Mouse (Mus musculus): ENCODE data around the gene Tbc1d5. TPM values are rescaled to one million over a fixed set of nuclear protein-coding genes. Genes with fewer than 3 reads are reported as not detected.

The Tbc1d5 gene
- polyA plus RNA-seq, 2 experiments: 10.5 to 10.8 TPM

DNA sequence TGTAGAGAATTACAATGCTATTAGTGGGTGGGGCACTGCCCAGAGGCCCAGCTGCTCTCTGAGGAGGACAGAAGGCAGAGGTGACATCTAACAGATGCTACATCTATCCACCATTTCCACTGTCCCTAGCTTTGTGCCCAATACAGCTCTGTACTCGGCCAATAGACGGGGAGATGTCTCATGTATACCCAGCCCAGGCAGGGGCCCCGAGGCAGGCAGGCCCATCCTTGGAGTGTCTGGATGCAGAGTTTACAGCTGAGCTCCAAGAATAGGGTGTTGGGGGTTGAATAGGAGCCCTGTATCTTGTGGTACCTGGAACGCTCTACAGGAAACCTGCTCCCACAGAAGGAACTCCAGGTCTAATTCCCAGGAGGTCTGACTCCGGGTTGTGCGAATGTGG, 444.4 kb downstream of the Tbc1d5 start:
- WGBS: 75% methylated on average over 6 of the region's 6 CpGs
- Histone ChIP-seq H3K4me1 (ENCODE audit: control insufficient read depth, insufficient read depth, low read length) (no peaks in the 10 kb centered on the region), H3K27me3 (ENCODE audit: control insufficient read depth, insufficient read depth, low read length) (no peaks in the 10 kb centered on the region), H3K36me3 (ENCODE audit: control insufficient read depth, insufficient read depth, low read length) (no peaks in the 10 kb centered on the region; the same call in 1 of the 2 replicates), H3K9ac (ENCODE audit: low read depth, low read length, severe bottlenecking) (no peak overlapping the region), H3K27ac (replicated peaks; ENCODE audit: low read depth, low read length) (no peak overlapping the region), H3K4me2 (replicated peaks; ENCODE audit: low read depth, low read length, severe bottlenecking) (no peak overlapping the region), H3K9me3 (ENCODE audit: control insufficient read depth, low read length) (no peaks in the 10 kb centered on the region), H3K4me3 (replicated peaks; ENCODE audit: low read length) (no peak overlapping the region)
- ATAC-seq (ENCODE audit: low FRiP score, low read depth): no peak
- TF ChIP-seq POLR2A (IDR thresholded peaks at IDR 0.05; ENCODE audit: borderline replicate concordance, extremely low read depth, insufficient read depth, insufficient read length): no peak
- no peak for DNase-seq (ENCODE audit: low spot score)

DNA sequence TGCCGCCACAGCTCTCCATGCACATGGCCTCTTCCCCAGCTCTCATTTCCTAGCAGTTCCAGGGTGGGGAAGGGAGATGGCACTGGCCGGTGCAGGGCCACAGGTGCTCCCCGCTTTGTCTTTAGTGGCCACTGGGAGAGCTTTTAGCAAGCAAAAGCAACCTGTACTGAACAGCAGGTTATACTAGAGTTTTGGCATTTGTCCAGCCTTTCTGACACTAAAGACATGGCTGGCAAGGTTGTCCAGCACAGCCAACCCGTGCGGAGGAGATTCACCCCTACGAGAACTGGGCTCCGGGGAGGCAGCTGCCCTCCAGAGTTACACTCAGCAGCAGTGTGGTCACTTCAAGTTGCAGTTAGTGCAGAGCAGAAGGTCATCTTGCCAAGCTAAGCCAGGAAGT, 445.8 kb downstream of the Tbc1d5 start:
- Histone ChIP-seq H3K36me3 (ENCODE audit: control insufficient read depth, insufficient read depth, low read length) (no peaks in the 10 kb centered on the region; the same call in 1 of the 2 replicates), H3K9ac (ENCODE audit: low read depth, low read length, severe bottlenecking) (no peak overlapping the region), H3K4me3 (replicated peaks; ENCODE audit: low read length) (no peak overlapping the region), H3K9me3 (ENCODE audit: control insufficient read depth, low read length) (no peaks in the 10 kb centered on the region), H3K27ac (replicated peaks; ENCODE audit: low read depth, low read length) (no peak overlapping the region), H3K4me1 (ENCODE audit: control insufficient read depth, insufficient read depth, low read length) (no peaks in the 10 kb centered on the region), H3K27me3 (ENCODE audit: control insufficient read depth, insufficient read depth, low read length) (no peaks in the 10 kb centered on the region), H3K4me2 (replicated peaks; ENCODE audit: low read depth, low read length, severe bottlenecking) (no peak overlapping the region)
- ATAC-seq (ENCODE audit: low FRiP score, low read depth) (no peak), DNase-seq (ENCODE audit: low spot score) (no peak)
- 90% methylated on average over 7 of the region's 7 CpGs for WGBS
- no peak for TF ChIP-seq POLR2A (IDR thresholded peaks at IDR 0.05; ENCODE audit: borderline replicate concordance, extremely low read depth, insufficient read depth, insufficient read length)

GRCm38 (mm10) chr17:50731876-50732275, 447.3 kb downstream of the Tbc1d5 start:
- Histone ChIP-seq H3K4me3 (replicated peaks; ENCODE audit: low read length) (no peak overlapping the region), H3K4me1 (ENCODE audit: control insufficient read depth, insufficient read depth, low read length) (no peaks in the 10 kb centered on the region), H3K27me3 (ENCODE audit: control insufficient read depth, insufficient read depth, low read length) (no peaks in the 10 kb centered on the region), H3K36me3 (ENCODE audit: control insufficient read depth, insufficient read depth, low read length) (no peaks in the 10 kb centered on the region; the same call in 1 of the 2 replicates), H3K27ac (replicated peaks; ENCODE audit: low read depth, low read length) (no peak overlapping the region), H3K9me3 (ENCODE audit: control insufficient read depth, low read length) (no peaks in the 10 kb centered on the region), H3K9ac (ENCODE audit: low read depth, low read length, severe bottlenecking) (no peak overlapping the region), H3K4me2 (replicated peaks; ENCODE audit: low read depth, low read length, severe bottlenecking) (no peak overlapping the region)
- no peak for TF ChIP-seq POLR2A (IDR thresholded peaks at IDR 0.05; ENCODE audit: borderline replicate concordance, extremely low read depth, insufficient read depth, insufficient read length)
- ATAC-seq (ENCODE audit: low FRiP score, low read depth) (no peak), DNase-seq (ENCODE audit: low spot score) (no peak)
- 88% methylated on average over 5 of the region's 5 CpGs for WGBS

DNA sequence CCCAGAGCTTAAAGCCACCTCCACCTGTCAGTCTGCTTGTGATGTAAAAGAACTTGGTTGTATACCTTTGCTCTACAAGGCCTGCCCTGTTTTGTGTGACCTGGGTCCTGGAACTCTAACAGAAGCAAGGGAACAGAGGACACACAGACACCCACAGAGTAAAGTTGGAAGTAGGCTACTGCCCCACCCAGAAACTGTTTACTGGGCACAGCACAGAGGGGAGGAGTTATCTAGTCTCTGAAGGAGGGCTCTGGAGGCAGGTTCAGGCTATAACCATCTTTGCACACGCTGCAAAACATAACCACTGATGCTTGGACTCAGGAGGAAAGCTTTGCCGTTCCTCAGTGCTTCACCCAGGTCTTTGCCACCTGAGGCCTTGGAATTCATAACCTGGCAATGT, 448.3 kb downstream of the Tbc1d5 start:
- WGBS: 90% methylated on average over 2 of the region's 2 CpGs
- no peaks in the 10 kb centered on the region for H3K4me1 ChIP-seq (ENCODE audit: control insufficient read depth, insufficient read depth, low read length)
- H3K27ac ChIP-seq (replicated peaks; ENCODE audit: low read depth, low read length): no peak overlapping the region
- no peak overlapping the region for H3K4me3 ChIP-seq (replicated peaks; ENCODE audit: low read length)
- H3K27me3 ChIP-seq (ENCODE audit: control insufficient read depth, insufficient read depth, low read length): no peaks in the 10 kb centered on the region
- no peak for TF ChIP-seq POLR2A (IDR thresholded peaks at IDR 0.05; ENCODE audit: borderline replicate concordance, extremely low read depth, insufficient read depth, insufficient read length)
- ATAC-seq (ENCODE audit: low FRiP score, low read depth) (no peak), DNase-seq (ENCODE audit: low spot score) (no peak)
- no peaks in the 10 kb centered on the region for H3K9me3 ChIP-seq (ENCODE audit: control insufficient read depth, low read length)
- H3K9ac ChIP-seq (ENCODE audit: low read depth, low read length, severe bottlenecking): no peak overlapping the region
- no peaks in the 10 kb centered on the region; the same call in 1 of the 2 replicates for H3K36me3 ChIP-seq (ENCODE audit: control insufficient read depth, insufficient read depth, low read length)
- H3K4me2 ChIP-seq (replicated peaks; ENCODE audit: low read depth, low read length, severe bottlenecking): no peak overlapping the region

DNA sequence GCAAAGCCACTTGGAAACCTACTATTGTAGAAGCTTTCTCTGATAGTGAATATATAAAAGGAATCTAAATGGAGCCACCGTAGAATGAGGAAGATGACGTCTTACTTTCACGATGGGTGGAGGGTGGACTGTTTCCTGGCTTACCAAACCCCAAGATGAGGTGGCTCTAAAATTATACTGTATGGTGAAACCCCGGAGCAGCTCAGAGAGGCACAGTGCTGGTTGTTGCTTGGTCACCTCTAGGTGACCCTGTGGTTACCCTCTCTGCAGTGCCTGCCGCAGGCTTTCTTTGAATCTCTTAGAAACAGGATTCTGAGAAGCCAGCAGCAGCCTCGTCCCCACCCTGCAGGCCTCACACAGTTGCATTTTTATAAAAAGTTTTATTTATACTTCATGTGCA, 449.6 kb downstream of the Tbc1d5 start:
- no peak overlapping the region for H3K9ac ChIP-seq (ENCODE audit: low read depth, low read length, severe bottlenecking)
- no peaks in the 10 kb centered on the region for H3K27me3 ChIP-seq (ENCODE audit: control insufficient read depth, insufficient read depth, low read length)
- no peaks in the 10 kb centered on the region for H3K36me3 ChIP-seq (ENCODE audit: control insufficient read depth, insufficient read depth, low read length)
- H3K4me1 ChIP-seq (ENCODE audit: control insufficient read depth, insufficient read depth, low read length): no peaks in the 10 kb centered on the region
- H3K9me3 ChIP-seq (ENCODE audit: control insufficient read depth, low read length): no peaks in the 10 kb centered on the region
- no peak overlapping the region for H3K27ac ChIP-seq (replicated peaks; ENCODE audit: low read depth, low read length)
- DNase-seq (ENCODE audit: low spot score): no peak
- 81% methylated on average over 6 of the region's 6 CpGs for WGBS
- no peak overlapping the region for H3K4me3 ChIP-seq (replicated peaks; ENCODE audit: low read length)
- no peak for TF ChIP-seq POLR2A (IDR thresholded peaks at IDR 0.05; ENCODE audit: borderline replicate concordance, extremely low read depth, insufficient read depth, insufficient read length)
- H3K4me2 ChIP-seq (replicated peaks; ENCODE audit: low read depth, low read length, severe bottlenecking): no peak overlapping the region
- ATAC-seq (ENCODE audit: low FRiP score, low read depth): no peak

DNA sequence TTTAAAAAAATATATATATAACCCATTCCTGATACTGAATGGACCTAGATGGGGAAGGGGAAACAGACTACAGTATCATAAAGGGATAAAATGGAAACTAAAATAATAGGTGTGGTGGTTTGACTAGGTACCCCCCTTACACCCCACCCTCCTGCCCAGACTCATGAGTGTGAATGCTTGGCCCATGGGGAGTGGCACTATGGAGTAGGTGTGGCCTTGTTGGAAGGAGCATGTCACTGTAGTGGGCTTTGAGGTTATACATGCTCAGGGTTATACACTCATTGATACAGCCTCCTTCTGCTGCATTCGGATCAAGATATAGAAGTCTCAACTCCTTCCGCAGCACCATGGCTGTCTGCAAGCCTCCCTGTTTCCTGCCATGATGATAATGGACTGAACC, 450.1 kb downstream of the Tbc1d5 start:
- no peak overlapping the region for H3K27ac ChIP-seq (replicated peaks; ENCODE audit: low read depth, low read length)
- H3K4me3 ChIP-seq (replicated peaks; ENCODE audit: low read length): no peak overlapping the region
- 94% methylated on average over 2 of the region's 2 CpGs for WGBS
- no peak overlapping the region for H3K4me2 ChIP-seq (replicated peaks; ENCODE audit: low read depth, low read length, severe bottlenecking)
- H3K9ac ChIP-seq (ENCODE audit: low read depth, low read length, severe bottlenecking): no peak overlapping the region
- no peaks in the 10 kb centered on the region for H3K27me3 ChIP-seq (ENCODE audit: control insufficient read depth, insufficient read depth, low read length)
- H3K4me1 ChIP-seq (ENCODE audit: control insufficient read depth, insufficient read depth, low read length): no peaks in the 10 kb centered on the region
- H3K36me3 ChIP-seq (ENCODE audit: control insufficient read depth, insufficient read depth, low read length): no peaks in the 10 kb centered on the region
- no peaks in the 10 kb centered on the region for H3K9me3 ChIP-seq (ENCODE audit: control insufficient read depth, low read length)
- TF ChIP-seq POLR2A (IDR thresholded peaks at IDR 0.05; ENCODE audit: borderline replicate concordance, extremely low read depth, insufficient read depth, insufficient read length): no peak
- ATAC-seq (ENCODE audit: low FRiP score, low read depth) (no peak), DNase-seq (ENCODE audit: low spot score) (no peak)

Data from limb, embryonic 14.5 days (tissue).